Mouse (Mus musculus): ENCODE results near the gene Atf6. TPM values are rescaled to one million over a fixed set of nuclear protein-coding genes. Genes with fewer than 3 reads are reported as not detected.

The Atf6 gene
- polyA plus RNA-seq, 1 experiment from 2014 or later, result 9.8 TPM

GRCm38 (mm10) chr1:170886044-170886458 is 18.5 kb upstream of the Atf6 start:
- ATAC-seq (ENCODE audit: insufficient read depth, low FRiP score), result no peak
- Histone ChIP-seq H3K27ac (ENCODE audit: low read length) (no peak overlapping the region), H3K4me3 (replicated peaks; ENCODE audit: low read length) (no peak overlapping the region), H3K9ac (ENCODE audit: low read length) (no peak overlapping the region), H3K36me3 (ENCODE audit: control insufficient read depth, insufficient read depth, low read length) (no peaks in the 10 kb centered on the region), H3K9me3 (replicated peaks; ENCODE audit: control insufficient read depth, low read length) (no peaks in the 10 kb centered on the region), H3K27me3 (ENCODE audit: control insufficient read depth, insufficient read depth, low read length) (no peaks in the 10 kb centered on the region), H3K4me1 (ENCODE audit: control insufficient read depth, insufficient read depth, low read length) (peaks cover 8% of the 10 kb centered on the region; the same call in 1 of the 2 replicates), H3K4me2 (ENCODE audit: low read depth, low read length) (no peak overlapping the region)
- 31% methylated on average over 6 of the region's 6 CpGs for WGBS

DNA sequence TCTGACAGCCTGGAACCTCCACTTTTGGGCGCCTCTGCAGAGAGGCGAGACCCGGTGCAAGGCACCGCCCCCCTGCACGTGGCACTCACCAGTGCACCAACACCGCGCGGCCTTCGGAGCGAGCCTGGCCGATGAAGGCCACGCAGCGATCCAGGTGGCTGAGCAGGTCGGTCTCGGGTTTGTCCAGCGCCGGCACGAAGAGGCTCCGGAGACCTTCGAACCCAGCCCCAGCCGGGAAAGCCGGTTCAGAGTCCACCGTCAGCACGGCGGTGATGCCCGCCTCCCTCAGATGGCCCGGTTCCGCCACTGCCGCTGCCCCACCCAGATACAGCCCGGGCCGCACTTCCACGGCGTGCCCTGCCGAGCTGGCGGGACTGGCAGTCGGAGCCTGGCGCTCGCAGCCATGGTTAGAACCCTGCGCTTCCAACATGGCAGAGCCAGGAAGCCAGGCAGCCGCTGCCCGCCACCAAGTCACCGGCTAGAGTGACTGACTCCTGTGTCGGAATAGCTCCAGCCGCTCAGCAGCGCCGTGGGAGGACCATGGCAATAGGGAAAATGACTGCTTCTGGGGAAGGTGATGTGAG is 17.5 kb upstream of the Atf6 start, which contains the start of the genes Gm26620 and Dusp12:
Gene Gm26620, plus strand, starts transcription at position 88 of the 584 bp plus-strand sequence.
Gene Dusp12, minus strand, starts transcription at position 563 of the 584 bp plus-strand sequence.
- peak; percentile 89 for ATAC-seq (ENCODE audit: insufficient read depth, low FRiP score)
- Histone ChIP-seq H3K36me3 (ENCODE audit: control insufficient read depth, insufficient read depth, low read length) (peaks cover 7% of the 10 kb centered on the region; the same call in 1 of the 2 replicates), H3K27me3 (ENCODE audit: control insufficient read depth, insufficient read depth, low read length) (no peaks in the 10 kb centered on the region), H3K9ac (ENCODE audit: low read length) (peak within 1 kb of the TSS; percentile 88), H3K4me3 (replicated peaks; ENCODE audit: low read length) (peak within 1 kb of the TSS; percentile 98), H3K4me2 (ENCODE audit: low read depth, low read length) (peak within 1 kb of the TSS; percentile 69), H3K27ac (ENCODE audit: low read length) (peak within 1 kb of the TSS; percentile 88), H3K9me3 (replicated peaks; ENCODE audit: control insufficient read depth, low read length) (no peaks in the 10 kb centered on the region), H3K4me1 (ENCODE audit: control insufficient read depth, insufficient read depth, low read length) (peaks cover 8% of the 10 kb centered on the region; the same call in 1 of the 2 replicates)
- under 1% methylated on average over 46 of the region's 46 CpGs for WGBS

GRCm38 (mm10) chr1:170884390-170884789 is 16.8 kb upstream of the Atf6 start:
- peak overlapping the region; percentile 98 for H3K4me3 ChIP-seq (replicated peaks; ENCODE audit: low read length)
- 10% methylated on average over 8 of the region's 8 CpGs for WGBS
- H3K27ac ChIP-seq (ENCODE audit: low read length), result peak overlapping the region; percentile 88
- H3K4me2 ChIP-seq (ENCODE audit: low read depth, low read length), result peak overlapping the region; percentile 69
- peaks cover 8% of the 10 kb centered on the region; the same call in 1 of the 2 replicates for H3K4me1 ChIP-seq (ENCODE audit: control insufficient read depth, insufficient read depth, low read length)
- H3K9ac ChIP-seq (ENCODE audit: low read length), result peak overlapping the region; percentile 88
- H3K9me3 ChIP-seq (replicated peaks; ENCODE audit: control insufficient read depth, low read length), result no peaks in the 10 kb centered on the region
- ATAC-seq (ENCODE audit: insufficient read depth, low FRiP score), result no peak
- H3K27me3 ChIP-seq (ENCODE audit: control insufficient read depth, insufficient read depth, low read length), result no peaks in the 10 kb centered on the region
- H3K36me3 ChIP-seq (ENCODE audit: control insufficient read depth, insufficient read depth, low read length), result peaks cover 11% of the 10 kb centered on the region; the same call in 1 of the 2 replicates

- ATAC-seq (ENCODE audit: insufficient read depth, low FRiP score), result no peak
- no peak overlapping the region for H3K27ac ChIP-seq (ENCODE audit: low read length)
- H3K36me3 ChIP-seq (ENCODE audit: control insufficient read depth, insufficient read depth, low read length), result peaks cover 17% of the 10 kb centered on the region; the same call in 1 of the 2 replicates
- WGBS, result 52% methylated on average over 5 of the region's 5 CpGs
- no peak overlapping the region for H3K4me2 ChIP-seq (ENCODE audit: low read depth, low read length)
- H3K27me3 ChIP-seq (ENCODE audit: control insufficient read depth, insufficient read depth, low read length), result no peaks in the 10 kb centered on the region
- H3K4me1 ChIP-seq (ENCODE audit: control insufficient read depth, insufficient read depth, low read length), result peaks cover 8% of the 10 kb centered on the region; the same call in 1 of the 2 replicates
- no peak overlapping the region for H3K9ac ChIP-seq (ENCODE audit: low read length)
- H3K4me3 ChIP-seq (replicated peaks; ENCODE audit: low read length), result no peak overlapping the region
- H3K9me3 ChIP-seq (replicated peaks; ENCODE audit: control insufficient read depth, low read length), result no peaks in the 10 kb centered on the region
Measured at GRCm38 (mm10) chr1:170882915-170883485, 15.4 kb upstream of the Atf6 start.

DNA sequence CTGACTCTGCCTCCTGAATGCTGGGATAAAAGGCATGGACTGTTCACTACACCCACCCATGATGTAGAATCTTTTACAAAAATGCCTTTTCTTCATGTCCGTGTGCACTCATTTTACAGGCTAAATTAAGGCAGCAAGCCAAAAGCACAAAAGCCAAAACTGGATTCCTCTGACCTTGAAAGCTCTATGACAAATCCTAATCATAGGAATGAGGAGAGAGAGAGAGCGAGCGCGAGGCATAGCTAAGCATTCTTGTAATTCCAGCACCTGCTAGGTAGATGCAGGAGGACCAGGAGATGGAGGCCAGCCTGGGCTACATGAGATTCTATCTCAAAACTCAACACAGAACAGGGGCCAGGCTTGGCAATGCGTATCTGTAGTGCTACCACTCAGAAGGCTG is 9.3 kb upstream of the Atf6 start:
- no peak overlapping the region for H3K4me2 ChIP-seq (ENCODE audit: low read depth, low read length)
- H3K27me3 ChIP-seq (ENCODE audit: control insufficient read depth, insufficient read depth, low read length), result no peaks in the 10 kb centered on the region
- H3K36me3 ChIP-seq (ENCODE audit: control insufficient read depth, insufficient read depth, low read length), result peaks cover 17% of the 10 kb centered on the region; the same call in 1 of the 2 replicates
- no peak overlapping the region for H3K27ac ChIP-seq (ENCODE audit: low read length)
- ATAC-seq (ENCODE audit: insufficient read depth, low FRiP score), result no peak
- no peak overlapping the region for H3K9ac ChIP-seq (ENCODE audit: low read length)
- H3K4me1 ChIP-seq (ENCODE audit: control insufficient read depth, insufficient read depth, low read length), result no peaks in the 10 kb centered on the region
- 92% methylated on average over 5 of the region's 5 CpGs for WGBS
- H3K9me3 ChIP-seq (replicated peaks; ENCODE audit: control insufficient read depth, low read length), result no peaks in the 10 kb centered on the region
- H3K4me3 ChIP-seq (replicated peaks; ENCODE audit: low read length), result no peak overlapping the region

GRCm38 (mm10) chr1:170875676-170876075 is 8.1 kb upstream of the Atf6 start:
- H3K4me3 ChIP-seq (replicated peaks; ENCODE audit: low read length), result no peak overlapping the region
- no peak overlapping the region for H3K4me2 ChIP-seq (ENCODE audit: low read depth, low read length)
- 63% methylated on average over 3 of the region's 3 CpGs for WGBS
- no peaks in the 10 kb centered on the region for H3K9me3 ChIP-seq (replicated peaks; ENCODE audit: control insufficient read depth, low read length)
- no peak for ATAC-seq (ENCODE audit: insufficient read depth, low FRiP score)
- H3K27ac ChIP-seq (ENCODE audit: low read length), result no peak overlapping the region
- no peaks in the 10 kb centered on the region for H3K27me3 ChIP-seq (ENCODE audit: control insufficient read depth, insufficient read depth, low read length)
- peaks cover 14% of the 10 kb centered on the region; the same call in 1 of the 2 replicates for H3K36me3 ChIP-seq (ENCODE audit: control insufficient read depth, insufficient read depth, low read length)
- no peak overlapping the region for H3K9ac ChIP-seq (ENCODE audit: low read length)
- no peaks in the 10 kb centered on the region for H3K4me1 ChIP-seq (ENCODE audit: control insufficient read depth, insufficient read depth, low read length)

GRCm38 (mm10) chr1:170871961-170872360 is 4.4 kb upstream of the Atf6 start:
- Histone ChIP-seq H3K9me3 (replicated peaks; ENCODE audit: control insufficient read depth, low read length) (no peaks in the 10 kb centered on the region), H3K27me3 (ENCODE audit: control insufficient read depth, insufficient read depth, low read length) (no peaks in the 10 kb centered on the region), H3K36me3 (ENCODE audit: control insufficient read depth, insufficient read depth, low read length) (no peaks in the 10 kb centered on the region), H3K4me2 (ENCODE audit: low read depth, low read length) (no peak overlapping the region), H3K27ac (ENCODE audit: low read length) (no peak overlapping the region), H3K4me3 (replicated peaks; ENCODE audit: low read length) (no peak overlapping the region), H3K9ac (ENCODE audit: low read length) (no peak overlapping the region), H3K4me1 (ENCODE audit: control insufficient read depth, insufficient read depth, low read length) (no peaks in the 10 kb centered on the region)
- 91% methylated on average over 2 of the region's 2 CpGs for WGBS
- ATAC-seq (ENCODE audit: insufficient read depth, low FRiP score), result no peak

DNA sequence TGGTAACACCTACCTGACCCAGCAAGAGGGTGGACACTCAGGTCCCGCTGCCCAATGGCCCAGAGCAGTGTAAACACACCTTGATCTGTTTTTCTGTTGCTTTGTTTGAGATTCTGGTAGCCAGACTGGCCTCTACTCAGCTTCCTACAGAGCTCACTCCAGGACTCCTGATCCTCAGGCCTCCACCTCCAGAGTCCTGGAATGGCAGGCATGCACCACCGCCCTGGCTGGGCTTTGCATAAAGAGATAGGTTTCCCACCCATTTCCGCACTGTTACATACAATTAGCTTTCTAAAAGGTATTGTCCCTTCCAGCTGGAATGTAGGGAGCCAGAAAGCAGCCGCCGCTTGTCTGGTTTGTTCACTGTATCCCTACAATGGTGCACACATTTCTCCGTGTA is 3.8 kb upstream of the Atf6 start:
- Histone ChIP-seq H3K4me2 (ENCODE audit: low read depth, low read length) (no peak overlapping the region), H3K4me3 (replicated peaks; ENCODE audit: low read length) (no peak overlapping the region), H3K9ac (ENCODE audit: low read length) (no peak overlapping the region), H3K27me3 (ENCODE audit: control insufficient read depth, insufficient read depth, low read length) (no peaks in the 10 kb centered on the region), H3K9me3 (replicated peaks; ENCODE audit: control insufficient read depth, low read length) (no peaks in the 10 kb centered on the region), H3K4me1 (ENCODE audit: control insufficient read depth, insufficient read depth, low read length) (no peaks in the 10 kb centered on the region), H3K36me3 (ENCODE audit: control insufficient read depth, insufficient read depth, low read length) (no peaks in the 10 kb centered on the region), H3K27ac (ENCODE audit: low read length) (no peak overlapping the region)
- no peak for ATAC-seq (ENCODE audit: insufficient read depth, low FRiP score)
- WGBS, result 74% methylated on average over 6 of the region's 6 CpGs

DNA sequence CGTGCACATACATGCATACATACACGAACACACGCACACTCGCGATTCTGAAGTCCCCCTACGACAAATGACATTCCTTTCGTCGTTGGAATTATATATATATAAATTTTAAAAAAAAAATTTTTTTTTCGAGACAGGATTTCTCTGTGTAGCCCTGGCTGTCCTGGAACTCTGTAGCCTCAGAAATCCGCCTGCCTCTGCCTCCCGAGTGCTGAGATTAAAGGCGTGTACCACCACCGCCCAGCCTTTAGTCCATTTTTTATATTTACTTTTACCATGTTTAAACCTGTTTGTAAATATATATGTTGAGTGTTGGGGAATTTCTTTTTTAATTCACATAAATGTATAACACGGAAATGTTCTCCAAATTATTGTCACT is 1.3 kb upstream of the Atf6 start:
- ATAC-seq (ENCODE audit: insufficient read depth, low FRiP score), result no peak
- Histone ChIP-seq H3K9ac (ENCODE audit: low read length) (peak overlapping the region; percentile 73), H3K4me2 (ENCODE audit: low read depth, low read length) (peak overlapping the region; percentile 69), H3K27me3 (ENCODE audit: control insufficient read depth, insufficient read depth, low read length) (no peaks in the 10 kb centered on the region), H3K27ac (ENCODE audit: low read length) (0 out of 2 replicates have a peak overlapping the region, but pooled peaks have one; percentile 49), H3K4me3 (replicated peaks; ENCODE audit: low read length) (peak overlapping the region; percentile 81), H3K4me1 (ENCODE audit: control insufficient read depth, insufficient read depth, low read length) (no peaks in the 10 kb centered on the region), H3K36me3 (ENCODE audit: control insufficient read depth, insufficient read depth, low read length) (no peaks in the 10 kb centered on the region), H3K9me3 (replicated peaks; ENCODE audit: control insufficient read depth, low read length) (no peaks in the 10 kb centered on the region)
- 14% methylated on average over 14 of the region's 14 CpGs for WGBS
